Mouse (Mus musculus): ENCODE results near the gene Cbx7. TPM values are rescaled to one million over a fixed set of nuclear protein-coding genes. Genes with fewer than 3 reads are reported as not detected.

The Cbx7 gene
- total and polyA plus RNA-seq, 3 experiments: 8.1 to 12.4 (median 12.1) TPM

GRCm38 (mm10) chr15:80010182-80010558 lies 39.3 kb upstream of the Cbx7 start:
- Histone ChIP-seq H3K27ac (ENCODE audit: insufficient read depth, low read depth) (no peak overlapping the region), H3K9ac (ENCODE audit: insufficient read depth, low read depth) (no peak overlapping the region), H3K9me3 (replicated peaks; ENCODE audit: low read length) (peaks cover 26% of the 10 kb centered on the region), H3K4me2 (ENCODE audit: insufficient read depth, low read depth, poor library complexity, severe bottlenecking) (no peak overlapping the region), H3K4me1 (ENCODE audit: control insufficient read depth in 1 of 2, insufficient read depth in 2 of 2) (peaks cover 0 to 16% of the 10 kb centered on the region in 2 experiments; a peak in 2 of 4 replicates), H3K79me2 (replicated peaks; ENCODE audit: control insufficient read depth, extremely low read depth, insufficient read depth, poor library complexity, severe bottlenecking) (no peaks in the 10 kb centered on the region), H3K27me3 (replicated peaks) (peaks cover 2% of the 10 kb centered on the region), H3K4me3 (replicated peaks in 1 of 3; ENCODE audit: low read depth in 2 of 3, low read length in 2 of 3, poor library complexity in 1 of 3) (no peak overlapping the region), H3K36me3 (replicated peaks in 1 of 2; ENCODE audit: control insufficient read depth in 1 of 2, insufficient read depth in 1 of 2, low read length in 1 of 2) (no peaks in the 10 kb centered on the region)
- in situ Hi-C loops (cut with MboI; ENCODE audit: low pct_ligation_motif_present, low pct_unique_long_range_greater_than_20kb, low sequenced_read_pairs): no loop called here
- DNase-seq (ENCODE audit: extremely low read depth): no peak
- no peak for TF ChIP-seq GABPA (IDR thresholded peaks at IDR 0.05; ENCODE audit: insufficient replicate concordance, low read depth, low read length)
- TF ChIP-seq MXI1 (IDR thresholded peaks at IDR 0.05; ENCODE audit: low read depth, low read length): no peak
- no peak for TF ChIP-seq UBTF (IDR thresholded peaks at IDR 0.05; ENCODE audit: low read depth, low read length)
- no peak for TF ChIP-seq POLR2A (IDR thresholded peaks at IDR 0.05; ENCODE audit: low read depth, low read length)
- dilution Hi-C loops (cut with MboI; ENCODE audit: extremely low pct_ligation_motif_present, extremely low pct_unique_long_range_greater_than_20kb, low sequenced_read_pairs): no loop called here

- dilution Hi-C loops (cut with MboI; ENCODE audit: extremely low pct_ligation_motif_present, extremely low pct_unique_long_range_greater_than_20kb, low sequenced_read_pairs) (no loop called here), in situ Hi-C loops (cut with MboI; ENCODE audit: low pct_ligation_motif_present, low pct_unique_long_range_greater_than_20kb, low sequenced_read_pairs) (no loop called here)
- Histone ChIP-seq H3K27me3 (replicated peaks) (peaks cover 2% of the 10 kb centered on the region), H3K79me2 (replicated peaks; ENCODE audit: control insufficient read depth, extremely low read depth, insufficient read depth, poor library complexity, severe bottlenecking) (no peaks in the 10 kb centered on the region), H3K9ac (ENCODE audit: insufficient read depth, low read depth) (no peak overlapping the region), H3K4me1 (ENCODE audit: control insufficient read depth in 1 of 2, insufficient read depth in 2 of 2) (peaks cover 0 to 16% of the 10 kb centered on the region in 2 experiments; a peak in 2 of 4 replicates), H3K27ac (ENCODE audit: insufficient read depth, low read depth) (no peak overlapping the region), H3K4me3 (replicated peaks in 1 of 3; ENCODE audit: low read depth in 2 of 3, low read length in 2 of 3, poor library complexity in 1 of 3) (no peak overlapping the region), H3K36me3 (replicated peaks in 1 of 2; ENCODE audit: control insufficient read depth in 1 of 2, insufficient read depth in 1 of 2, low read length in 1 of 2) (no peaks in the 10 kb centered on the region), H3K4me2 (ENCODE audit: insufficient read depth, low read depth, poor library complexity, severe bottlenecking) (no peak overlapping the region), H3K9me3 (replicated peaks; ENCODE audit: low read length) (peaks cover 26% of the 10 kb centered on the region)
- TF ChIP-seq MEF2A (IDR thresholded peaks at IDR 0.05; ENCODE audit: borderline replicate concordance, low read depth, low read length): no peak
- no peak for TF ChIP-seq HCFC1 (IDR thresholded peaks at IDR 0.05; ENCODE audit: low read depth, low read length)
- TF ChIP-seq USF1 (IDR thresholded peaks at IDR 0.05; ENCODE audit: low read depth, low read length): no peak
- TF ChIP-seq POLR2AphosphoS2 (IDR thresholded peaks at IDR 0.05; ENCODE audit: low read depth, low read length): no peak
- no peak for TF ChIP-seq USF2 (conservative IDR thresholded peaks at IDR 0.05; ENCODE audit: low read depth, low read length)
- no peak for TF ChIP-seq RAD21 (IDR thresholded peaks at IDR 0.05; ENCODE audit: low read depth, low read length)
- TF ChIP-seq NRF1 (IDR thresholded peaks at IDR 0.05; ENCODE audit: low read depth, low read length): no peak
- no peak for TF ChIP-seq EP300 (IDR thresholded peaks at IDR 0.05; ENCODE audit: low read length)
- no peak for DNase-seq (ENCODE audit: extremely low read depth)
These were observed 38.7 kb upstream of the Cbx7 start for GRCm38 (mm10) chr15:80009421-80010181.

GRCm38 (mm10) chr15:80008461-80008860 lies 37.5 kb upstream of the Cbx7 start:
- in situ Hi-C loops (cut with MboI; ENCODE audit: low pct_ligation_motif_present, low pct_unique_long_range_greater_than_20kb, low sequenced_read_pairs): no loop called here
- Histone ChIP-seq H3K27me3 (replicated peaks) (peaks cover 2% of the 10 kb centered on the region), H3K4me3 (replicated peaks in 1 of 3; ENCODE audit: low read depth in 2 of 3, low read length in 2 of 3, poor library complexity in 1 of 3) (no peak overlapping the region), H3K79me2 (replicated peaks; ENCODE audit: control insufficient read depth, extremely low read depth, insufficient read depth, poor library complexity, severe bottlenecking) (no peaks in the 10 kb centered on the region), H3K36me3 (replicated peaks in 1 of 2; ENCODE audit: control insufficient read depth in 1 of 2, insufficient read depth in 1 of 2, low read length in 1 of 2) (no peaks in the 10 kb centered on the region), H3K4me1 (ENCODE audit: control insufficient read depth in 1 of 2, insufficient read depth in 2 of 2) (peaks cover 4 to 22% of the 10 kb centered on the region in 2 experiments; a peak in 3 of 4 replicates), H3K9me3 (replicated peaks; ENCODE audit: low read length) (peaks cover 18% of the 10 kb centered on the region), H3K9ac (ENCODE audit: insufficient read depth, low read depth) (no peak overlapping the region), H3K4me2 (ENCODE audit: insufficient read depth, low read depth, poor library complexity, severe bottlenecking) (no peak overlapping the region), H3K27ac (ENCODE audit: insufficient read depth, low read depth) (no peak overlapping the region)
- dilution Hi-C loops (cut with MboI; ENCODE audit: extremely low pct_ligation_motif_present, extremely low pct_unique_long_range_greater_than_20kb, low sequenced_read_pairs): no loop called here
- no peak for DNase-seq (ENCODE audit: extremely low read depth)
- no peak for TF ChIP-seq BHLHE40 (IDR thresholded peaks at IDR 0.05; ENCODE audit: low read depth, low read length)
- TF ChIP-seq SMC3 (IDR thresholded peaks at IDR 0.05; ENCODE audit: low read depth, low read length): no peak
- no peak for TF ChIP-seq ZNF384 (IDR thresholded peaks at IDR 0.05; ENCODE audit: low read depth, low read length)
- TF ChIP-seq USF1 (IDR thresholded peaks at IDR 0.05; ENCODE audit: low read depth, low read length): no peak
